Mouse (Mus musculus) liver, adult 2 months (tissue): ENCODE data around the gene Ncam1. TPM values are rescaled to one million over a fixed set of nuclear protein-coding genes. Genes with fewer than 3 reads are reported as not detected.

Experiments used
- DNase-seq: peaks from one replicate; pipeline ENCODE4 v3.0.0-alpha.2; 2011; ENCODE audit warnings: low read depth, low spot score; ENCODE audit errors: extremely low read depth
- H3K27ac ChIP-seq: fragments of 200-500 bp; replicated peaks from 2 replicates; pipeline ENCODE4 v1.5.1; 2012; ENCODE audit warnings: low read depth, mild to moderate bottlenecking, control low read depth, inconsistent platforms, low read length; ENCODE audit not compliant: insufficient read depth
- H3K27me3 ChIP-seq: fragments of 200-500 bp; 2 replicates; pipeline ENCODE4 v1.6.1; 2012; ENCODE audit warnings: mild to moderate bottlenecking, moderate library complexity, low read length, inconsistent platforms; ENCODE audit not compliant: control insufficient read depth, insufficient read depth
- H3K36me3 ChIP-seq: fragments of 200-500 bp; 2 replicates; pipeline ENCODE4 v1.6.1; 2012; ENCODE audit warnings: low read length, inconsistent platforms; ENCODE audit not compliant: control insufficient read depth, insufficient read depth
- H3K4me1 ChIP-seq: fragments of 200-500 bp; 2 replicates; pipeline ENCODE4 v1.6.1; 2011; ENCODE audit warnings: low read length; ENCODE audit not compliant: control insufficient read depth, insufficient read depth
- H3K4me3 ChIP-seq: fragments of 200-500 bp; 2 replicates; pipeline ENCODE4 v1.5.1; 2011; ENCODE audit warnings: low read depth, mild to moderate bottlenecking, control low read depth, low read length, moderate library complexity; ENCODE audit not compliant: insufficient read depth
- H3K79me2 ChIP-seq: fragments of 200-500 bp; 2 replicates; pipeline ENCODE4 v1.6.1; 2012; ENCODE audit warnings: inconsistent platforms, mild to moderate bottlenecking, low read length, moderate library complexity; ENCODE audit not compliant: control insufficient read depth, insufficient read depth
- H3K9ac ChIP-seq: fragments of 200-500 bp; 2 replicates; pipeline ENCODE4 v1.6.1; 2012; ENCODE audit warnings: low read depth, mild to moderate bottlenecking, control low read depth, inconsistent platforms, low read length
- CTCF ChIP-seq: fragments of 200-500 bp; IDR thresholded peaks from 2 replicates; pipeline ENCODE4 v1.5.1; 2011; ENCODE audit warnings: low read depth, low read length, control low read depth
- POLR2A ChIP-seq: fragments of 200-500 bp; IDR thresholded peaks from 2 replicates; pipeline ENCODE4 v1.6.1; 2011; ENCODE audit warnings: low read length, control low read depth; ENCODE audit not compliant: insufficient read depth; ENCODE audit errors: extremely low read depth
- WGBS: fragments of 180-500 bp; shearing (Covaris S2); methylation state at CpG from one replicate; pipeline ENCODE4 v1.1.7; 2018; 5-methylcytosine and 5-hydroxymethylcytosine counted together
- polyA plus RNA-seq: library from polyadenylated mRNA; depleted of rRNA; stranded (reverse); fragments of >200 nt; gene quantifications from 2 replicates; pipeline ENCODE4 v1.2.3, GENCODE M21; 2012
- total RNA-seq: library from RNA; depleted of rRNA; stranded (reverse); fragments of >200 nt; gene quantifications from 2 replicates; pipeline ENCODE4 v1.2.3, GENCODE M21; 2014

The Ncam1 gene
- total and polyA plus RNA-seq, 2 experiments = 0.07 to 0.18 TPM

DNA sequence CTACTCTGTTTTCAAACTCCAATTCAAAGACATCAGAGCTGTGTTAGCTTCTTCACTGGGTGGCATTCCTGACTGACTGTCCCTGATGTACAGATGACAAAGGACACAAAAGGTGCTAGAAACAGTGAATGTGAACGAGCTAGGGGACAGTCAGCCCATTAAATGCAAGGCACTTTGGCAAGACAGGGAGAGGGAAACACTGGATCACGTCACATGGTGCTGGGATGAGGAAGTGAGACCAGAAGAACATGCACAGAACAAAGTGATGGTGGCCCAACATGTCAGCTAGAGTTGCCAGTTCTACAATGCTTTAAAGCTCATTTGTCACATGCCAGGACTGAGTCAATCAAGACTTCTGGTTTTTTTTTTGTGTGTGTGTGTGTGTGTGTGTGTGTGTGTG, 247.4 kb downstream of the Ncam1 start:
- Histone ChIP-seq H3K79me2 (no peaks in the 10 kb centered on the region), H3K36me3 (no peaks in the 10 kb centered on the region), H3K9ac (no peak overlapping the region), H3K4me3 (no peak overlapping the region), H3K27ac (no peak overlapping the region), H3K4me1 (no peaks in the 10 kb centered on the region), H3K27me3 (no peaks in the 10 kb centered on the region)
- DNase-seq = no peak
- 49% methylated on average over 2 of the region's 2 CpGs for WGBS
- TF ChIP-seq CTCF (no peak), POLR2A (no peak)

DNA sequence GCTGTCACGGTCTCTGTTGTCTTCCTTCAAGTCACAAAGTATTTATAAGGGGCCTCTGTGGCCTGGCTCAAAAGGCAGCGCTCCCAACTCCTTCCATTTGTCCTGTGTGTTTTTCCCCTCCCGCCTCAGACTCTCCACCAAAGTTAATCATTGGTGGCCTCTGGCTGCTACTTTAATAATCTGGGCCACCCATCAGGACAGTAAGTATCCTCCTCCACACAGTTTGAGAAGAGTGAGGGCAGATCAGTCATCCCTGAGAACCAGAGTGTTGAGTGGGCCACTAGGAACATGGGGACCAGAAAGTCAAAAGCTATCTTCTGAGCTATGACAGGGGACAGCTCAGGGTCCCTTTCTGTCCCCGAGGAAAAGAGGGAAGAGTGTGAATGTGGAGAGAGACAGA, 256.1 kb downstream of the Ncam1 start:
- Histone ChIP-seq H3K4me1 (no peaks in the 10 kb centered on the region), H3K27me3 (no peaks in the 10 kb centered on the region), H3K4me3 (no peak overlapping the region), H3K79me2 (no peaks in the 10 kb centered on the region), H3K36me3 (no peaks in the 10 kb centered on the region), H3K27ac (no peak overlapping the region), H3K9ac (no peak overlapping the region)
- TF ChIP-seq CTCF (no peak), POLR2A (no peak)
- 82% methylated on average over 4 of the region's 4 CpGs for WGBS
- no peak for DNase-seq

DNA sequence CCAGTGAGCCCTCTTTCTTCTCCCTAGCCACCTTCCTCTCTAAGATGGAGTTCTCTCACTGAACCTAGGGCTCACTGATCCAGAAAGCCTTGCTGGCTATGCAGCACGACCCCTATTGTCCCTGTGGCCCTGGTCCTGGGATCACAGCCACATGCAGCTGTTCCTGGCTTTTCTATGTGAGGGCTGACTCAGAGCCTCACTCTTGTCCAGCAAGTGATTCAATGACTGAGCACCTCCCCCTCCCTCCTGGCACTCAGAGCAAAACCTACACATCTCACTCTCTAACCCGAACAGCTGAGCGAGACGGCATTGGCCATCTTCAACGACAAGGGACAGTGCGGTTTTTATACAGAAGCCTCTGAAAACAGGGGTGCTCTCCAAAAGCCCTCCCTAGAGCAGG, 260.9 kb downstream of the Ncam1 start:
- no peaks in the 10 kb centered on the region for H3K27me3 ChIP-seq
- H3K9ac ChIP-seq = no peak overlapping the region
- no peak for DNase-seq
- no peaks in the 10 kb centered on the region for H3K36me3 ChIP-seq
- no peak overlapping the region for H3K4me3 ChIP-seq
- TF ChIP-seq POLR2A = no peak
- TF ChIP-seq CTCF = no peak
- 82% methylated on average over 6 of the region's 6 CpGs for WGBS
- H3K79me2 ChIP-seq = no peaks in the 10 kb centered on the region
- no peaks in the 10 kb centered on the region for H3K4me1 ChIP-seq
- no peak overlapping the region for H3K27ac ChIP-seq

DNA sequence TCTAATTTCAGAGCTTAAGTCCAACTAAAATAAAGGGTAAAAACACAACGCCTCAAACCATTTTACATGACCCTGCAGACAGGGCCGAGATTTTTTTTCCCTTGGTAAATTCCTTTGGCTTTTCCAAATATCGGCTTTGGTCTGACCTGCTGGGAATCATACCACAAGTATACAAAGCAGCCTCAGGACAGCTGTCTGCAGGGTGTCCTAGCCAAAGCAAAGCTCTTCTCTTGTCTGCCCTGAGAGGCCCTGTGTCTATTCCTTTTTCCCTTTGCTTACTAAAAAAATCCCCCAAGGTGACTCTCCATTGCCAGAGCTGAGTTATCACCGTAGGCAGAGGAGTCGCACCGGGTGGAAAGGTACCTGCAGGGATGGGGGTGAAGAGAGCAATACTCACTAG, 262.1 kb downstream of the Ncam1 start:
- Histone ChIP-seq H3K36me3 (no peaks in the 10 kb centered on the region), H3K27ac (no peak overlapping the region), H3K79me2 (no peaks in the 10 kb centered on the region), H3K9ac (no peak overlapping the region), H3K4me1 (no peaks in the 10 kb centered on the region), H3K4me3 (no peak overlapping the region), H3K27me3 (no peaks in the 10 kb centered on the region)
- 84% methylated on average over 6 of the region's 6 CpGs for WGBS
- TF ChIP-seq POLR2A (no peak), CTCF (no peak)
- DNase-seq = no peak

DNA sequence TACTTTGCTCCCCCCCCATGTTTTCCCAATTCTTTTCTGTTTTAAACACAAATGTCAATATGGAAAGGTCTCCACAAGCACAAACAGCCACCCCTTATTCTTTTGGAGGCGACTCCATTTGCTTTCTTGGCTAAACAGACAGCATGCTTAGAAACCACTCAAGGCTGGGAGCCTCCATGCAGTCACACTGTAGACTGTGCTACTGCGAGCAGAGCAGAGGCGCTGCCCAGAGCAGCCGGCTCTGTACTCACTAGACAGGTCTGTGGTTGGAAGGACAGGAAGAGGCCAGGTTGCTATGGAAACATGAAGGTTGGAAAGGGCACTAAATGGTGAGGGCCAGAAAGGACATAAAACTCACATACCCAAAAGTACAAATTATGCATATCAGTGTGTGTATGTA, 263.8 kb downstream of the Ncam1 start:
- TF ChIP-seq CTCF (no peak), POLR2A (no peak)
- H3K27ac ChIP-seq = no peak overlapping the region
- H3K4me3 ChIP-seq = no peak overlapping the region
- H3K36me3 ChIP-seq = no peaks in the 10 kb centered on the region
- no peaks in the 10 kb centered on the region for H3K4me1 ChIP-seq
- DNase-seq = no peak
- no peaks in the 10 kb centered on the region for H3K27me3 ChIP-seq
- H3K79me2 ChIP-seq = no peaks in the 10 kb centered on the region
- 68% methylated on average over 4 of the region's 4 CpGs for WGBS
- no peak overlapping the region for H3K9ac ChIP-seq

DNA sequence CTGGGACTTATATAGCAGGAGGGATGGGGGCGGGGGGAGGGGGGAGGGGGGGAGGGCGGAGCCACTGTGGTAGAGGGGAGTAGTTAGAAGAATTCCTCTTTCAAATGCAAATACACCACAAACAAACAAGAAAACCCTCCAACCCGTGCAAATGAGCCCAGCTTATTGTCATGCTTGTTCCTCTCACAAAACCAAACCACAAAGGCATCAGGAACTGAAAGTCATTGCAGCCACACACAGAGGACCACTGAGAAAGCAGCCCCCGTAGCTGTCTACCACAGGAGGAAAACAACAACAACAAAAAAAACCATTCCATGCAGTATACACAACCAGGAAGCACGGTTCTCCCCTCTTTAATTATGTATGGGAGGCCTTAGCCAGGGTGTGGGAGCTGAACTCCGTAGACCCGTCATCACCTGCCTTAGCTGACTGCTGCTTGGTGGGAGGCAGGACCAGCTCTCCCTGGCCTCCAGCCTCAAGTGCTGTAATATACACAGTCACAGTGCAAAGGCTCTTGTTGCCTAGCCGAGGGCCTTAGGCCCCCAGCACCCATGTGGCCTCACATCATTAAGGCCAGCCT, 264.7 kb downstream of the Ncam1 start:
- Histone ChIP-seq H3K4me3 (no peak overlapping the region), H3K9ac (no peak overlapping the region), H3K36me3 (no peaks in the 10 kb centered on the region), H3K27ac (no peak overlapping the region), H3K4me1 (no peaks in the 10 kb centered on the region), H3K27me3 (no peaks in the 10 kb centered on the region), H3K79me2 (no peaks in the 10 kb centered on the region)
- DNase-seq = no peak
- 62% methylated on average over 6 of the region's 8 CpGs for WGBS
- TF ChIP-seq POLR2A = no peak
- no peak for TF ChIP-seq CTCF
